Mouse (Mus musculus) testis, adult 2 months (tissue): ENCODE results near the gene Fnbp1l. TPM values are rescaled to one million over a fixed set of nuclear protein-coding genes. Genes with fewer than 3 reads are reported as not detected.

Experiments
- H3K27ac ChIP-seq: fragments of 200-500 bp; 2 replicates; pipeline ENCODE4 v1.5.1; 2012; ENCODE audit warnings: low read depth, low read length; ENCODE audit not compliant: control insufficient read depth, insufficient read depth
- H3K27me3 ChIP-seq: fragments of 200-500 bp; 2 replicates; pipeline ENCODE4 v1.6.1; 2012; ENCODE audit warnings: mild to moderate bottlenecking, low read length, moderate library complexity; ENCODE audit not compliant: control insufficient read depth, insufficient read depth
- H3K36me3 ChIP-seq: fragments of 200-500 bp; 2 replicates; pipeline ENCODE4 v1.6.1; 2012; ENCODE audit warnings: mild to moderate bottlenecking, low read length; ENCODE audit not compliant: control insufficient read depth, insufficient read depth
- H3K4me1 ChIP-seq: fragments of 200-500 bp; 2 replicates; pipeline ENCODE4 v1.6.1; 2012; ENCODE audit warnings: low read length; ENCODE audit not compliant: control insufficient read depth, insufficient read depth
- H3K4me3 ChIP-seq: fragments of 200-500 bp; 2 replicates; pipeline ENCODE4 v1.5.1; 2012; ENCODE audit warnings: low read depth, mild to moderate bottlenecking, low read length, moderate library complexity, mixed read lengths; ENCODE audit not compliant: control insufficient read depth
- CTCF ChIP-seq: fragments of 200-500 bp; IDR thresholded peaks from 2 replicates; pipeline ENCODE4 v1.5.1; 2012; ENCODE audit warnings: low read depth, mild to moderate bottlenecking, inconsistent platforms, low read length, moderate library complexity; ENCODE audit not compliant: control insufficient read depth, insufficient read depth, insufficient replicate concordance
- POLR2A ChIP-seq: fragments of 200-500 bp; IDR thresholded peaks from 2 replicates; pipeline ENCODE4 v1.6.1; 2012; ENCODE audit warnings: low read depth, mild to moderate bottlenecking, inconsistent platforms, low read length, moderate library complexity; ENCODE audit not compliant: control insufficient read depth
- polyA plus RNA-seq: library from polyadenylated mRNA; depleted of rRNA; stranded (reverse); fragments of >200 nt; gene quantifications from 2 replicates; pipeline ENCODE4 v1.2.3, GENCODE M21; 2012

Gene Fnbp1l
- polyA plus RNA-seq, 1 experiment = 13.5 TPM

- no peaks in the 10 kb centered on the region for H3K4me1 ChIP-seq
- H3K27ac ChIP-seq = no peak overlapping the region
- no peak overlapping the region for H3K4me3 ChIP-seq
- TF ChIP-seq POLR2A = no peak
- no peak for TF ChIP-seq CTCF
- no peaks in the 10 kb centered on the region for H3K27me3 ChIP-seq
- H3K36me3 ChIP-seq = no peaks in the 10 kb centered on the region
These were observed 68.3 kb downstream of the Fnbp1l start for GRCm38 (mm10) chr3:122551174-122551573.

GRCm38 (mm10) chr3:122547469-122547868 is 72.0 kb downstream of the Fnbp1l start:
- H3K4me1 ChIP-seq = no peaks in the 10 kb centered on the region
- H3K27ac ChIP-seq = no peak overlapping the region
- TF ChIP-seq CTCF (no peak), POLR2A (no peak)
- H3K36me3 ChIP-seq = no peaks in the 10 kb centered on the region
- H3K4me3 ChIP-seq = no peak overlapping the region
- H3K27me3 ChIP-seq = no peaks in the 10 kb centered on the region

GRCm38 (mm10) chr3:122545346-122545745 is 74.2 kb downstream of the Fnbp1l start:
- TF ChIP-seq CTCF = no peak
- no peak for TF ChIP-seq POLR2A
- Histone ChIP-seq H3K4me1 (no peaks in the 10 kb centered on the region), H3K36me3 (no peaks in the 10 kb centered on the region), H3K27me3 (no peaks in the 10 kb centered on the region), H3K4me3 (no peak overlapping the region), H3K27ac (no peak overlapping the region)

- Histone ChIP-seq H3K4me3 (no peak overlapping the region), H3K4me1 (no peaks in the 10 kb centered on the region), H3K27me3 (no peaks in the 10 kb centered on the region), H3K36me3 (no peaks in the 10 kb centered on the region), H3K27ac (no peak overlapping the region)
- TF ChIP-seq CTCF = no peak
- no peak for TF ChIP-seq POLR2A
These were observed 78.6 kb downstream of the Fnbp1l start for GRCm38 (mm10) chr3:122540918-122541317.

- TF ChIP-seq CTCF (no peak), POLR2A (no peak)
- H3K27me3 ChIP-seq = no peaks in the 10 kb centered on the region
These were observed 79.4 kb downstream of the Fnbp1l start for GRCm38 (mm10) chr3:122539961-122540690.

GRCm38 (mm10) chr3:122538851-122539250 is 80.7 kb downstream of the Fnbp1l start:
- no peaks in the 10 kb centered on the region for H3K36me3 ChIP-seq
- H3K4me3 ChIP-seq = no peak overlapping the region
- H3K27me3 ChIP-seq = no peaks in the 10 kb centered on the region
- H3K4me1 ChIP-seq = no peaks in the 10 kb centered on the region
- no peak overlapping the region for H3K27ac ChIP-seq
- no peak for TF ChIP-seq POLR2A
- no peak for TF ChIP-seq CTCF

More at GRCm38 (mm10) chr3:122539961-122540690, 79.4 kb downstream of the Fnbp1l start:
- no peaks in the 10 kb centered on the region for H3K36me3 ChIP-seq
- H3K4me3 ChIP-seq = no peak overlapping the region
- H3K27ac ChIP-seq = no peak overlapping the region
- no peaks in the 10 kb centered on the region for H3K4me1 ChIP-seq

- no peaks in the 10 kb centered on the region for H3K4me1 ChIP-seq
- H3K27me3 ChIP-seq = no peaks in the 10 kb centered on the region
- H3K4me3 ChIP-seq = no peak overlapping the region
- TF ChIP-seq CTCF (no peak), POLR2A (no peak)
- no peaks in the 10 kb centered on the region for H3K36me3 ChIP-seq
- H3K27ac ChIP-seq = no peak overlapping the region
These were observed 83.4 kb downstream of the Fnbp1l start for GRCm38 (mm10) chr3:122535938-122536703.
